Mouse (Mus musculus) megakaryocyte progenitor cell, adult 5-6 weeks (primary cell): ENCODE data around the gene Acvr2b. TPM values are rescaled to one million over a fixed set of nuclear protein-coding genes. Genes with fewer than 3 reads are reported as not detected.

Experiments used
- ATAC-seq: replicated peaks from 2 replicates; pipeline ENCODE4 v1.8.0; 2016; ENCODE audit warnings: mild to moderate bottlenecking, moderate TSS enrichment, inconsistent platforms; ENCODE audit not compliant: poor library complexity
- total RNA-seq, 2 experiments: library from RNA; stranded (forward) in 1 of 2; stranded (reverse) in 1 of 2; fragments of 157-497, 149-512 nt in 1 of 2; fragments of 200-1000 nt in 1 of 2; gene quantifications; 2 replicates each; pipeline versions ENCODE4 v1.2.3 to v1.2.4; 2015 to 2017

Acvr2b gene
- total RNA-seq, 2 experiments from 2014 or later = 1.2 TPM

DNA sequence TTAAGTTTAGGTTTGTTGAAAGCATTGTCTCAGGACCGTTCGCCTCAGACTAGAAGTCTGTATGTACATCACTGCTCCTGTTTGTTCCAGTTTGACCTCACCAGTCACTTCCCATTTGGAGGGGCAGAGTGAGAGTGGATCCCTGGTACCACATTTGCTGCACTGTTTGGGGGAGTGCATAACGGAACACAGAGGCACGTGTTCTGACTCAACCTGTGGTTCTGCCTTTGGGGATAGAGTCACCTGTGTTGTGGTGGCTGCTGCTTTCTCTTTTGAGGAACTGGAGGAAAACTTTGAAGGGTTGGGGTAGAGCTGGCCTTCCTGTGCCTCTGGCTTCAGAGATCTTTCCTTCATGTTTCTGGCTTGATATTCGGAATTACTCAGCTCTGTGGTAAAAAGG, 2.2 kb downstream of the Acvr2b start:
- peak; percentile 24 for ATAC-seq

GRCm38 (mm10) chr9:119407884-119408283, 6.0 kb downstream of the Acvr2b start:
- no peak for ATAC-seq

- ATAC-seq = no peak
Observed at GRCm38 (mm10) chr9:119408898-119409664, 7.2 kb downstream of the Acvr2b start.

- ATAC-seq = no peak
Observed at GRCm38 (mm10) chr9:119409864-119410263, 7.9 kb downstream of the Acvr2b start.

DNA sequence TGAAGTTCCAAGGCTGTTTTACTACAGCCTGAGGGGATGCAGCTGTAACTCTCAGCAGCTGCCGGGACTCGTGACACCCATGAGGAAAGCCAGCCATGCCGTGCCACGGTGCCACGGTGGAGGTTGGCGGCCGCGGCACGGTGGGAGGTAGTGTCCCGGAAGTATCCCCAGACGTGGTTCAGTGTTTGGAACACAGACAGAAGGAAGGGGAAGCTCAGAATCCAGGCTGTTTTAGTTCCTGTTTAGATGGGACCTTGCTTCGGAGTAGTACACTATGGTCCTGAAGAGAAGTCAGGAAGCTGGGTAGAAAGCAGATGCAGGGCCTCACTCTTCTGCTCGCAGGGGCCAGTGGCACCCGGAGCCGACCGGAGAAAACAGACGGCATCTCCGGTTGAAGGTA, 16.1 kb downstream of the Acvr2b start:
- peak; percentile 48 for ATAC-seq

GRCm38 (mm10) chr9:119419852-119420438, 18.0 kb downstream of the Acvr2b start:
- no peak for ATAC-seq

DNA sequence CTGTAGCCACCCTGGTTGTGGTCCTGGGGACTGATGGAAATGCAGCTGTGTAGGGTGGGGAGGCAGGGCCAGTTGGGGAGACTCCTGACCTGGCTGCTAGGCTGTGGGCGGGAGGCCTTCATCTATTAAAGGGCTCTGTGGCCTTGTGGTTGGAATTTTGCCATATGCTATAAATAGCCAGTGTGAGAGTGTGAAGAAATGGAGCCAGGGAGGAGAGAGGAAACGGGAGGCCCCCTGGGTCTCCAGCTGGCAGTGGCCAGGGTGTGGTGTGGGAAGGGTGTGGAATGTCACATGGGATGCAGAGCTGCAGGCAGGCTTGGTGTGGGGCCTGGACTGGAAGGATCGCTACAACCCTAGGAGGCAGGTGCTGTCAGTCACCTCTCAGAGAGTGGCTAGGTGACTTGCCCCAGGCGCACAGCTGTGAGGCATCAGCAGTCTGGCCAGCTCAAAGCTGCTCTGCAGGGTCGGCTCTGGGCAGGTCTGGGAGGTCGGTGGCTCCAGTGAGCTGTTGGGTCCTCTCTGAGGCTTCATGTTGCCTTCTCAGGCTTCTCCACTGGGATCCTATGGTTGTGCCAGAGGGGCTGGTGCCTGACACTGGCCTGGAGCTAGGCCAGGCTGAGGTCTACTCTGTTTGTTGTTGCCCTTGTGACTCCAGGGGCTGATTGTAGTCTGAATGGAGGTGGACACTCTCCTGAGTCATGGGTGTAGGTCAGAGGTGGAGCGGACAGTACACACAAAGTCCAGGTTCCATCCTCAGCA, 23.5 kb downstream of the Acvr2b start:
- ATAC-seq = peak; percentile 67

GRCm38 (mm10) chr9:119425976-119426415, 24.1 kb downstream of the Acvr2b start:
- ATAC-seq = no peak

- ATAC-seq = no peak
Observed at GRCm38 (mm10) chr9:119426483-119426882, 24.6 kb downstream of the Acvr2b start.

DNA sequence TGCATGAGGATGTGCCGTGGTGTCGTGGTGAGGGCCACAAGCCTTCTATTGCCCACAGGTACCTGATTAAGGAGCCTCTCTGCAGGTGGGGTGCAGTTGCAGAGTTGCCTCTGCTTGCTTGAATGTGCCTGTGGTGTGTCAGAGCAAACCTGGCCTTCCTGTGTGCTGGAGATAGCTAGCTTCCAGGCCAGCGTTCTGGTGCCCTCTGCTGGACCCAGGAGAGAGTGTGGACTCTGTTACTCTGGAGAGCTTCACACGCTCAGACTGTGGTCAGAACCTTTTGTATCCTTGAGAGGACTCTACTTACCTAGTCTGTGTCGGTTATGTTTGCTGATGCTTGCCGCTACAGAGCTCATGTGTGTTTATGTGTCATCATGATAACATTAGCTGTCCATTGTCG, 28.4 kb downstream of the Acvr2b start:
- peak; percentile 93 for ATAC-seq

GRCm38 (mm10) chr9:119435855-119436254, 33.9 kb downstream of the Acvr2b start:
- ATAC-seq = peak; percentile 72

DNA sequence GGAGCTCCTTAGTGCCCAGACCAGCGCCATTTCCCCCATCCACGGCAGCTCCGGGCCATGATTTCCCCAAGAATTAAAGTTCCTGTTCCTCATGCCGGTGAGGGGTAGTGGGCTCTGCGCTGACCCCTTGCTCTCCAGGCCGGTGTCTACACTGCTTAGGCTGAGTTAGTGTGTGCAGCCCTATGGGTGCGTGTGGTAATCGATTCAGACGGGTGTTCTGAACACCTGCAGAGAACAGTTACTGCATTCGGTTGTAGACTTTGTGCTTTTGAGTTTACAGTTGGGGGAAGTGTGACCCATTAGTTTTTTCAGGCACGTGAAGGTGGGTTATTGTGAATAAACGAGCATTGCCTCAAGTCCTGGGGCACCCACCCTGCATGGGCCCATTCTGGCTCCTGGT, 36.1 kb downstream of the Acvr2b start:
- no peak for ATAC-seq

DNA sequence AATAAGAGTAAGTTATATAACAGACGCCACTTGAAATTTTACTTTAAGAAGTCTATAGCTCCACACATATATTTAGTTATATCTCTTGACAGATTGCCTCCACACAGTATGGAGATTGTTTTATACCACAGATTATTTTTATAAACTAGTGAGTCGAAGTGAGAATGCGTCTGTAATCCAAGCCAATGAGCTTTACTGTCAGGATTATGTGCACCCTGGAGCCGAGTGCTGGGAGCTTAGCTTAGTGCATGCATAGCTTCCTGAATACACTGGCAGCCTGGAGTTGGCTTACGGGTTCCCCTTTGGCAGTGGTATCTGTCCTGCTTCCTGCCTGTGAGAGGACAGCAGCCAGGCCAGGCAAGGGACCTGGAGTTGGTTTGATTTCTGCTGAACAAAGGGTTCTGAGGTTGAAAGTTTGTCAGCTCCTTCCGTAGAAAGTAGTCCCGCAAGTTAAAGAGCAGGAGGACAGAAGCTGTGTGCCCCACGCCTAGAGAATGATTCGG, 36.6 kb downstream of the Acvr2b start:
- ATAC-seq = no peak

GRCm38 (mm10) chr9:119444738-119445429, 43.0 kb downstream of the Acvr2b start, which contains the start of gene Exog:
Gene Exog (plus strand): TSS chr9:119444943.
- peak; percentile 92 for ATAC-seq

GRCm38 (mm10) chr9:119445737-119446136, 43.8 kb downstream of the Acvr2b start:
- ATAC-seq = peak; percentile 72

DNA sequence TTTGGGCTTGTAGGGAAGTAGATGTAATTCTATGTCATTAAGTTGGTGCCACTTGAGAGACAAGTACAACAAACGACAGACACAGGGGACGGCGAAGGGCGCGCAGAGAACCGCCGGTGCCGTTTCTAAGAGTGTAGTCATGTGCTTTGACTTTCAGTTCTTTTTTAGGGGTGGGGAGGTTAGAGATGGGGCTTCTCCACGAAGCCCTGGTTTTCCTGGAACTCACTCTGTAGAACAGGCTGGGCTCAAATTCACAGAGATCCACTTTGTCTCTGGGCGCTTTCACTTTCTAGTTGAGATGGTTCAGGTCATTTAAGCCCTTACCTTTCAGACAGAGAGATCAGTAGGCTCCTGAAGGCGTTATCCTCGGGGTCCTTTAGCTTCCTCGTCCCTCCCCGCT, 54.0 kb downstream of the Acvr2b start:
- ATAC-seq = no peak

GRCm38 (mm10) chr9:119457122-119457521, 55.2 kb downstream of the Acvr2b start:
- no peak for ATAC-seq

DNA sequence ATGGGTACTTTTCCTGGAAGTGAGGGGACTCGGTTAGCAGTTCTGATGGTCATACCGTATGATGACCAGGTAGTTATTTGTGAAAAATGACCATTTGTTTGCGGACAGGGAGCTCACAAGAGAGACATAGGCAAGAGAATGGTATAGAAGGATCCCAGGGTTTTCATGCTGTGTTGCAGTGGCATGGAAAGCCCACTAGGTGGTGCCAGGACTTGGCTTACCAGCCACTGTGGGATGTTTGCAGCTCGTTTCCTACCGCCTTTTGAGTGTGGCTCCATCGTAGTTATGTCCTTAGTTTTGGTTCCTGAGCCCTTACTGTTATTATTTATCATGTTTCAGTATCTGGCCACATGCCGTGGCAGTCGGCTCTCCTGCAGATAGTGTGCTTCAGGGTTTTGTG, 58.5 kb downstream of the Acvr2b start:
- peak; percentile 94 for ATAC-seq

GRCm38 (mm10) chr9:119465056-119465455, 63.1 kb downstream of the Acvr2b start:
- no peak for ATAC-seq

- peak; percentile 73 for ATAC-seq
Observed at GRCm38 (mm10) chr9:119465595-119465994, 63.7 kb downstream of the Acvr2b start.
